Mouse (Mus musculus) CH12.LX (cell line): ENCODE data around the gene St7l. TPM values are rescaled to one million over a fixed set of nuclear protein-coding genes. Genes with fewer than 3 reads are reported as not detected.

Source experiments
- DNase-seq: peaks from one replicate; pipeline ENCODE4 v3.0.0-alpha.2; 2013; ENCODE audit errors: extremely low read depth
- H3K27ac ChIP-seq: 2 replicates; pipeline ENCODE4 v1.5.1; 2012; ENCODE audit warnings: low read depth, mild to moderate bottlenecking, control low read depth, moderate library complexity; ENCODE audit not compliant: insufficient read depth
- H3K27me3 ChIP-seq: replicated peaks from 2 replicates; pipeline ENCODE3; 2012; ENCODE audit warnings: inconsistent platforms
- H3K36me3 ChIP-seq, 2 experiments: replicated peaks in 1 of 2; 2 replicates each; pipeline versions ENCODE3 to v1.6.1; 2012; ENCODE audit warnings: inconsistent platforms in 1 of 2, low read length in 1 of 2, mild to moderate bottlenecking in 1 of 2, mixed read lengths in 1 of 2, moderate library complexity in 1 of 2; ENCODE audit not compliant: control insufficient read depth in 1 of 2, insufficient read depth in 1 of 2
- H3K4me1 ChIP-seq, 2 experiments: 2 replicates each; pipeline ENCODE4 v1.6.1; 2012; ENCODE audit warnings: inconsistent platforms in 1 of 2, moderate library complexity in 1 of 2; ENCODE audit not compliant: insufficient read depth in 2 of 2, control insufficient read depth in 1 of 2
- H3K4me2 ChIP-seq: 2 replicates; pipeline ENCODE4 v1.6.1; 2012; ENCODE audit warnings: low read depth, mild to moderate bottlenecking, control low read depth; ENCODE audit not compliant: poor library complexity, insufficient read depth, severe bottlenecking
- H3K4me3 ChIP-seq, 3 experiments: fragments of 150-350 bp in 1 of 3; sonication (generic) in 1 of 3; replicated peaks in 1 of 3; 2 replicates each; pipeline versions ENCODE3 to v1.5.1; 2011 to 2012; ENCODE audit warnings: low read depth in 2 of 3, low read length in 2 of 3, mild to moderate bottlenecking in 2 of 3, moderate library complexity in 2 of 3, control low read depth in 1 of 3, improper control_type of control experiment in 1 of 3, inconsistent platforms in 1 of 3, mixed read lengths in 1 of 3; ENCODE audit not compliant: poor library complexity in 1 of 3
- H3K79me2 ChIP-seq: replicated peaks from 2 replicates; pipeline ENCODE4 v1.6.1; 2012; ENCODE audit warnings: mild to moderate bottlenecking, moderate library complexity; ENCODE audit not compliant: control insufficient read depth, poor library complexity, insufficient read depth, severe bottlenecking; ENCODE audit errors: extremely low read depth
- H3K9ac ChIP-seq: 2 replicates; pipeline ENCODE4 v1.6.1; 2012; ENCODE audit warnings: low read depth, mild to moderate bottlenecking, control low read depth, moderate library complexity; ENCODE audit not compliant: insufficient read depth
- H3K9me3 ChIP-seq: replicated peaks from 2 replicates; pipeline ENCODE3; 2012; ENCODE audit warnings: low read length, inconsistent platforms, mixed read lengths
- BHLHE40 ChIP-seq: IDR thresholded peaks from 2 replicates; pipeline ENCODE4 v1.6.1; 2011; ENCODE audit warnings: mild to moderate bottlenecking, low read depth, low read length, improper control_type of control experiment
- CHD2 ChIP-seq: IDR thresholded peaks from 2 replicates; pipeline ENCODE4 v1.6.1; 2011; ENCODE audit warnings: low read length, improper control_type of control experiment
- CTCF ChIP-seq, 2 experiments: IDR thresholded peaks in 1 of 2; conservative IDR thresholded peaks in 1 of 2; 2 replicates each; pipeline ENCODE4 v1.5.1; 2011 to 2012; ENCODE audit warnings: low read depth in 2 of 2, low read length in 2 of 2, improper control_type of control experiment in 1 of 2, inconsistent platforms in 1 of 2, mild to moderate bottlenecking in 1 of 2, moderate library complexity in 1 of 2
- E2F4 ChIP-seq: IDR thresholded peaks from 2 replicates; pipeline ENCODE4 v1.6.1; 2011; ENCODE audit warnings: low read depth, low read length, improper control_type of control experiment; ENCODE audit not compliant: insufficient replicate concordance
- IRF4 ChIP-seq: IDR thresholded peaks from 2 replicates; pipeline ENCODE4 v1.6.1; 2014; ENCODE audit warnings: low read depth, mild to moderate bottlenecking, inconsistent platforms, low read length, improper control_type of control experiment
- JUN ChIP-seq: IDR thresholded peaks from 2 replicates; pipeline ENCODE4 v1.6.1; 2011; ENCODE audit warnings: low read depth, mild to moderate bottlenecking, low read length, improper control_type of control experiment, moderate library complexity; ENCODE audit not compliant: insufficient read depth
- KAT2A ChIP-seq: IDR thresholded peaks from 2 replicates; pipeline ENCODE4 v1.6.1; 2012; ENCODE audit warnings: low read length, improper control_type of control experiment, inconsistent platforms; ENCODE audit not compliant: insufficient replicate concordance
- MAX ChIP-seq: IDR thresholded peaks from 2 replicates; pipeline ENCODE4 v1.6.1; 2011; ENCODE audit warnings: low read length, improper control_type of control experiment
- MAZ ChIP-seq: IDR thresholded peaks from 2 replicates; pipeline ENCODE4 v1.6.1; 2012; ENCODE audit warnings: low read depth, mild to moderate bottlenecking, inconsistent platforms, low read length, improper control_type of control experiment, moderate library complexity
- MEF2A ChIP-seq: IDR thresholded peaks from 2 replicates; pipeline ENCODE4 v1.6.1; 2014; ENCODE audit warnings: low read depth, mild to moderate bottlenecking, inconsistent platforms, low read length, improper control_type of control experiment, borderline replicate concordance
- PAX5 ChIP-seq: IDR thresholded peaks from 2 replicates; pipeline ENCODE4 v1.6.1; 2012; ENCODE audit warnings: low read length, inconsistent platforms, mixed read lengths
- POLR2A ChIP-seq: IDR thresholded peaks from 2 replicates; pipeline ENCODE4 v1.6.1; 2011; ENCODE audit warnings: low read depth, mild to moderate bottlenecking, improper control_type of control experiment, low read length
- POLR2AphosphoS2 ChIP-seq: IDR thresholded peaks from 2 replicates; pipeline ENCODE4 v1.6.1; 2011; ENCODE audit warnings: low read depth, low read length, improper control_type of control experiment
- RAD21 ChIP-seq: IDR thresholded peaks from 2 replicates; pipeline ENCODE4 v1.6.1; 2011; ENCODE audit warnings: low read depth, mild to moderate bottlenecking, low read length, improper control_type of control experiment, moderate library complexity
- RCOR1 ChIP-seq: conservative IDR thresholded peaks from 2 replicates; pipeline ENCODE4 v1.6.1; 2012; ENCODE audit warnings: low read depth, mild to moderate bottlenecking, inconsistent platforms, low read length, improper control_type of control experiment
- SMC3 ChIP-seq: IDR thresholded peaks from 2 replicates; pipeline ENCODE4 v1.6.1; 2011; ENCODE audit warnings: low read depth, low read length, improper control_type of control experiment
- TBP ChIP-seq: conservative IDR thresholded peaks from 2 replicates; pipeline ENCODE4 v1.6.1; 2011; ENCODE audit warnings: low read depth, low read length, improper control_type of control experiment
- TCF12 ChIP-seq: IDR thresholded peaks from 2 replicates; pipeline ENCODE4 v1.6.1; 2014; ENCODE audit warnings: low read depth, mild to moderate bottlenecking, inconsistent platforms, low read length, improper control_type of control experiment
- UBTF ChIP-seq: IDR thresholded peaks from 2 replicates; pipeline ENCODE4 v1.6.1; 2012; ENCODE audit warnings: low read depth, mild to moderate bottlenecking, inconsistent platforms, low read length, improper control_type of control experiment, moderate library complexity
- USF1 ChIP-seq: IDR thresholded peaks from 2 replicates; pipeline ENCODE4 v1.6.1; 2014; ENCODE audit warnings: low read depth, mild to moderate bottlenecking, inconsistent platforms, low read length, improper control_type of control experiment
- ZC3H11A ChIP-seq: IDR thresholded peaks from 2 replicates; pipeline ENCODE4 v1.6.1; 2012; ENCODE audit warnings: low read depth, mild to moderate bottlenecking, inconsistent platforms, low read length, improper control_type of control experiment
- ZKSCAN1 ChIP-seq: IDR thresholded peaks from 2 replicates; pipeline ENCODE4 v1.6.1; 2012; ENCODE audit warnings: low read depth, inconsistent platforms, low read length, improper control_type of control experiment, borderline replicate concordance
- ZNF384 ChIP-seq: IDR thresholded peaks from 2 replicates; pipeline ENCODE4 v1.6.1; 2012; ENCODE audit warnings: low read depth, low read length, improper control_type of control experiment, inconsistent platforms
- dilution Hi-C: fragments of 300-500 bp; cut with MboI; formaldehyde crosslinking; loops from 2 replicates; pipeline ENCODE4 v1.14.3; 2020; ENCODE audit warnings: low sequenced_read_pairs; ENCODE audit not compliant: extremely low pct_unique_long_range_greater_than_20kb, extremely low pct_ligation_motif_present
- in situ Hi-C: fragments of 300-500 bp; cut with MboI; formaldehyde crosslinking; loops from 3 replicates; pipeline ENCODE4 v1.14.3; 2019; ENCODE audit warnings: low sequenced_read_pairs, low pct_ligation_motif_present, low pct_unique_long_range_greater_than_20kb, mixed read lengths
- polyA plus RNA-seq: library from polyadenylated mRNA; unstranded; fragments of >175 nt; gene quantifications from 2 replicates; pipeline ENCODE4 v1.2.1, GENCODE M21; 2012; ENCODE audit warnings: low read depth; ENCODE audit not compliant: insufficient read length
- total RNA-seq, 2 experiments: library from RNA; depleted of rRNA; stranded (reverse); fragments of 300-350 nt in 1 of 2; fragments of >200 nt in 1 of 2; gene quantifications; 2 replicates each; pipeline ENCODE4 v1.2.3; 2012 to 2014

Gene St7l
- total and polyA plus RNA-seq, 3 experiments: 8.1 to 14.1 (median 10.4) TPM

DNA sequence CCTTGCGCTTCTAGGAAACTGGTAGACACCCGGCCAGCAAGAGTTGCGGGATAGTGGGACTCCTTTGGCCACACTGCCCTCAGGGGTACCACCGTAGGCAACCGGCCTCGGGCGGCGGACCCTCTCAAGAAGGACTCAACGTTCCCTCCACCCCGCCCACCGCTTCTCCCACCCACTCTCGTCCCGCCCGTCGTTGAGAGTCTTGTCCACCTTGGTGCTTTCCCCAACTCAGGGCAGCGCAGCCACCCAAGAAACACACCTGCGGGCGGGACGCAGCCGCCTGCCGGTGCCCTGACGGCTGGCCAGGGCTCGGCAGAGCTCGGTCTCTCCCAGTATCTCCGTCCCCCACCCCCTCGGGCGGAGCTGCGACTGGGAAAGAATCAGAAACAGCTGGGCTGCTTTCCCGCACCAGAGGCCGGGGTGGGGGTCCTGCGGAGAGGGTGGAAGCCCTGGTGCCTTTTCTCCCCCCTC is 98.4 kb downstream of the St7l start:
- no peak overlapping the region for H3K27ac ChIP-seq
- H3K4me3 ChIP-seq: no peak overlapping the region
- no peaks in the 10 kb centered on the region for H3K9me3 ChIP-seq
- H3K4me1 ChIP-seq: peaks cover 3 to 7% of the 10 kb centered on the region in 2 experiments; a peak in 3 of 4 replicates
- no peaks in the 10 kb centered on the region for H3K79me2 ChIP-seq
- H3K27me3 ChIP-seq: peaks cover 2% of the 10 kb centered on the region
- in situ Hi-C loops (loop anchor here (10.0 kb wide), 1 partner anchor 177 kb away; the partner anchor contains the start of genes Fam19a3, Ppm1j and Rhoc), dilution Hi-C loops (no loop called here)
- no peak for DNase-seq
- TF ChIP-seq TBP (no peak), POLR2AphosphoS2 (no peak), RCOR1 (no peak), TCF12 (no peak)
- H3K4me2 ChIP-seq: no peak overlapping the region
- H3K9ac ChIP-seq: no peak overlapping the region
- H3K36me3 ChIP-seq: no peaks in the 10 kb centered on the region

GRCm38 (mm10) chr3:104962866-104963265 is 99.1 kb downstream of the St7l start:
- H3K4me1 ChIP-seq: peaks cover 3 to 7% of the 10 kb centered on the region in 2 experiments; a peak in 2 of 4 replicates
- H3K9me3 ChIP-seq: no peaks in the 10 kb centered on the region
- dilution Hi-C loops (no loop called here), in situ Hi-C loops (loop anchor here (10.0 kb wide), 1 partner anchor 178 kb away; the partner anchor contains the start of genes Fam19a3, Ppm1j and Rhoc)
- H3K27me3 ChIP-seq: peaks cover 2% of the 10 kb centered on the region
- no peak overlapping the region for H3K9ac ChIP-seq
- H3K4me2 ChIP-seq: no peak overlapping the region
- TF ChIP-seq KAT2A (no peak), SMC3 (no peak), MEF2A (no peak)
- no peak overlapping the region for H3K27ac ChIP-seq
- H3K36me3 ChIP-seq: no peaks in the 10 kb centered on the region
- no peak overlapping the region for H3K4me3 ChIP-seq
- no peak for DNase-seq
- H3K79me2 ChIP-seq: no peaks in the 10 kb centered on the region

DNA sequence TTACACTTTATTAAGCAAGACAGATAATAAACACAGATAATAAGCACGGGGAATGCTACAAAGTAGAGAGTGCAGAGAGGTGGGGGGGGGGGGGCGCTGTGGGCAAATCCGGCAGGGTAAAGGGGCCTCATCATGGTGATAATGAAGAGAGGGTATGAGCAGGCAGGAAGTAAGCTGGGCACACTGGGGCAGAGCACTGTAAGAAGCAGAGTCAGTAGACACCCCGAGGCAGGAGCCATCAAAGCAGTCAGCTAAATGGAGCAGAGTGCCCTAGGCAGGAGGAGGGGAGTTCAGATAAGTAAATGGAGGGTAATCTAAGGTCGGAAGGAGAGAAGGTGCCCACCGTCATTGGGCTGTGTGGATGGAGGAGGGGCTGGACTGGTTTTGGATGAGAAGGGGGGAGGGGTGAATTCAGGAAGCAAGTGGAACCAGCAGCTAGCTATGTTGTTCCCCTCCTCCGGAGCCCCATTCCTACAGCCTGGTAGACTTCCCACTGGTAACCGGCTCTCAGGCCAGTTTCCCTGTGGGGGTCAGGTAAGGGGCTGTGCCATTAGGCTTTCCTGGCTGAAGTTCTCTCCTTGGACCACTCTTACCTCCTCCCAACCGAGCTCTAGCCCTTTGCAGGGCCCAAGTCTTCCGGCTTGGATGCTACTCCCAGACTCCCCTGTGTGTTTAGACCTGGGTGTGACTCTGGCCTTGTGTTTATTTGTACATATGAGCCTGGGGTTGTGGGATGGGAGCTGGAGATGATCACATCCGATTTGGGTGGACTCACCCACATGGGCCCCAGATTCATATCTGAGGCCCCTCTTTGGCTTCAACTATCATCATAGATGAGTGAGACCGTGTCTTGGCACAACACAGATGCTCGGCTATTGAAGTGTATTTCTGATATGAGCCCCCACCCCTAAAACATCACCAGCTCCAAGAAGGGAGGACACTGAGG is 99.8 kb downstream of the St7l start:
- Histone ChIP-seq H3K4me2 (no peak overlapping the region), H3K36me3 (no peaks in the 10 kb centered on the region), H3K4me1 (peaks cover 3 to 7% of the 10 kb centered on the region in 2 experiments; a peak in 2 of 4 replicates), H3K9ac (no peak overlapping the region), H3K9me3 (no peaks in the 10 kb centered on the region), H3K79me2 (no peaks in the 10 kb centered on the region), H3K27ac (no peak overlapping the region), H3K27me3 (peaks cover 2% of the 10 kb centered on the region), H3K4me3 (no peak overlapping the region)
- dilution Hi-C loops: no loop called here
- in situ Hi-C loops: loop anchor here (10.0 kb wide), 1 partner anchor 179 kb away; the partner anchor contains the start of genes Fam19a3, Ppm1j and Rhoc
- no peak for TF ChIP-seq USF1
- TF ChIP-seq IRF4: no peak
- TF ChIP-seq POLR2A: no peak
- TF ChIP-seq UBTF: no peak
- no peak for TF ChIP-seq TBP
- TF ChIP-seq TCF12: no peak
- no peak for TF ChIP-seq RAD21
- no peak for TF ChIP-seq JUN
- no peak for TF ChIP-seq CTCF (conservative IDR thresholded peaks at IDR 0.05 in 1 of 2, IDR thresholded peaks at IDR 0.05 in 1 of 2; ENCODE audit: low read depth in 2 of 2, low read length in 2 of 2)
- TF ChIP-seq ZNF384: no peak
- no peak for TF ChIP-seq MEF2A
- no peak for TF ChIP-seq MAZ
- no peak for TF ChIP-seq CHD2
- TF ChIP-seq MAX: no peak
- no peak for TF ChIP-seq ZC3H11A
- no peak for TF ChIP-seq ZKSCAN1
- no peak for TF ChIP-seq E2F4
- no peak for TF ChIP-seq PAX5
- TF ChIP-seq BHLHE40: no peak
- DNase-seq: no peak
